Comparison of ENCODE assay signal across 8 mouse cellular contexts in the genomic region with DNA sequence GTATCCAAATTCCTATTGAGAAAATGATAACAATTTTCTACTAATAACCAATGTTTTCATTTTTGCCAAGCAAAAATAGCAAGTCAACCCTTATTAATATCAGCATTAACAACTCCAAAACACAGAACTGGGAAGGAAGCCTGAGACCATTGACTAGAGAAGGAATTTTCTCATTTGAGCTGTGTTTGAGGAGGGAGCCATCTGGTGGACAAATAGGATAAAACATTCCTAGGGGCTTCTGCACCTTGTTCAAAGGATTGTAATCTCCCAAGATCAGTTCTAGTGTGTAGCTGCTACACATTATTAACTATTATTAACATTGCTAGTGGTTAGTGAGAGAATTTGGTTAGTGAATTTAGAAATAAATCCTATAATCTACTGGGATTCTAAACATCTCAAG. TPM values are rescaled to one million over a fixed set of nuclear protein-coding genes. Genes with fewer than 3 reads are reported as not detected.
DNase-seq lines count a peak whose midpoint lies in the region; ATAC-seq and TF ChIP-seq lines count a peak whose summit lies in the region.

No protein-coding gene starts in this region.

- H3K4me1 ChIP-seq in midbrain, embryonic 11.5 days (ENCODE audit: control insufficient read depth, insufficient read depth, low read length): no peaks in the 10 kb centered on the region
- no peaks in the 10 kb centered on the region for H3K4me1 ChIP-seq in midbrain, embryonic 10.5 days
- H3K4me1 ChIP-seq in liver, postnatal 0 days (ENCODE audit: insufficient read depth): no peaks in the 10 kb centered on the region

- TF ChIP-seq EP300 in liver, postnatal 0 days (IDR thresholded peaks at IDR 0.05; ENCODE audit: low read depth): no peak

- no peaks in the 10 kb centered on the region; the same call in 1 of the 2 replicates for H3K36me3 ChIP-seq in midbrain, embryonic 11.5 days (ENCODE audit: control insufficient read depth, insufficient read depth, low read length)
- peaks cover 70% of the 10 kb centered on the region for H3K36me3 ChIP-seq in midbrain, embryonic 10.5 days
- peaks cover 7% of the 10 kb centered on the region; the same call in 1 of the 2 replicates for H3K36me3 ChIP-seq in liver, postnatal 0 days (replicated peaks; ENCODE audit: insufficient read depth, low read length)

- no peaks in the 10 kb centered on the region for H3K27me3 ChIP-seq in midbrain, embryonic 11.5 days (ENCODE audit: control insufficient read depth, insufficient read depth, low read length)
- H3K27me3 ChIP-seq in midbrain, embryonic 10.5 days (ENCODE audit: low read depth, poor library complexity, severe bottlenecking): no peaks in the 10 kb centered on the region
- no peaks in the 10 kb centered on the region for H3K27me3 ChIP-seq in liver, postnatal 0 days (ENCODE audit: insufficient read depth, low read length)

- H3K9ac ChIP-seq in midbrain, embryonic 11.5 days (ENCODE audit: low read length): no peak overlapping the region
- H3K9ac ChIP-seq in liver, postnatal 0 days (replicated peaks): no peak overlapping the region

- no peak overlapping the region for H3K27ac ChIP-seq in midbrain, embryonic 11.5 days (ENCODE audit: low read depth, low read length)
- H3K27ac ChIP-seq in midbrain, embryonic 10.5 days (replicated peaks): no peak overlapping the region
- H3K27ac ChIP-seq in liver, postnatal 0 days (ENCODE audit: low read depth): no peak overlapping the region

- no peak overlapping the region for H3K4me2 ChIP-seq in midbrain, embryonic 11.5 days
- no peak overlapping the region for H3K4me2 ChIP-seq in liver, postnatal 0 days (ENCODE audit: low read depth, low read length)

- DNase-seq in adrenal gland, adult 2 months: peak; percentile 37
- no peak for DNase-seq in adrenal gland, postnatal 25 days
- DNase-seq in midbrain, embryonic 11.5 days (ENCODE audit: low spot score, missing footprints): peak; percentile 94
- no peak for DNase-seq in midbrain, embryonic 10.5 days (ENCODE audit: low spot score)
- peak; percentile 60 for DNase-seq in c-Kit-positive CD71-negative TER-119-negative erythroid progenitor cells, embryonic 14.5 days (ENCODE audit: low read depth)
- DNase-seq in liver, postnatal 0 days: no peak
- DNase-seq in skeletal muscle tissue, adult 2 months (ENCODE audit: low read depth, low spot score): peak; percentile 31

- no peaks in the 10 kb centered on the region for H3K9me3 ChIP-seq in midbrain, embryonic 11.5 days (ENCODE audit: control insufficient read depth, low read length)
- H3K9me3 ChIP-seq in midbrain, embryonic 10.5 days (replicated peaks): no peaks in the 10 kb centered on the region
- H3K9me3 ChIP-seq in liver, postnatal 0 days (ENCODE audit: low read length): no peaks in the 10 kb centered on the region

- H3K4me3 ChIP-seq in midbrain, embryonic 11.5 days (ENCODE audit: low read depth, low read length): no peak overlapping the region
- no peak overlapping the region for H3K4me3 ChIP-seq in midbrain, embryonic 10.5 days
- H3K4me3 ChIP-seq in liver, postnatal 0 days (ENCODE audit: low read depth, low read length): no peak overlapping the region

- peak; percentile 52; the same call in 1 of the 2 replicates for ATAC-seq in midbrain, embryonic 11.5 days (ENCODE audit: low FRiP score)
- ATAC-seq in frontal cortex, adult (ENCODE audit: low TSS enrichment): peak; percentile 78
- no peak for ATAC-seq in liver, postnatal 0 days

- peak; percentile 86 for TF ChIP-seq CTCF in liver, postnatal 0 days (IDR thresholded peaks at IDR 0.05; ENCODE audit: low read depth)

RNA-seq across cellular contexts. Expression of a gene that starts 38.2 kb away (rescaled TPM):
- 10 to 100 TPM; 25.9 to 30.0 TPM for total RNA-seq in adrenal gland, adult 2 months (2021)
- 6.3 and 7.6 TPM in 2 replicates for polyA plus RNA-seq in adrenal gland, adult 2 months (2012; rRNA removed)
- 16.7 and 20.6 TPM in 2 replicates for total RNA-seq in adrenal gland, postnatal 25 days (2021)
- 30.8 and 31.3 TPM in 2 replicates for polyA plus RNA-seq in midbrain, embryonic 11.5 days (2014; fragmentation: Nextera tagmentation; extraction: Ambion mirVana)
- polyA plus RNA-seq in midbrain, embryonic 10.5 days (2016; fragmentation: Nextera tagmentation; extraction: Ambion mirVana): 32.7 and 33.9 TPM in 2 replicates
- 114 and 116 TPM in 2 replicates for polyA plus RNA-seq in liver, postnatal 0 days (2015; fragmentation: Nextera tagmentation; extraction: Ambion mirVana)

Comparison
In these comparisons a context has a peak if more than half of its experiments do, and no peak if none do; other contexts are left out.
1. DNase-seq: peak in adrenal gland, adult 2 months (single experiment), midbrain, embryonic 11.5 days (single experiment), c-Kit-positive CD71-negative TER-119-negative erythroid progenitor cells, embryonic 14.5 days (single experiment) and skeletal muscle tissue, adult 2 months (single experiment); none in adrenal gland, postnatal 25 days (single experiment), midbrain, embryonic 10.5 days (single experiment) and liver, postnatal 0 days (single experiment).